ENCODE assay signal across 31 mouse cellular contexts in genomic region chr8:43290424-43291111, GRCm38 (mm10). TPM values are rescaled to one million over a fixed set of nuclear protein-coding genes. Genes with fewer than 3 reads are reported as not detected.
DNase-seq lines count a peak whose midpoint lies in the region; ATAC-seq lines count a peak whose summit lies in the region.
"Had no signal": no experiment of that assay in that cellular context is flagged by ENCODE, and none has a peak within 500 bp of the region (broad histone marks: within the 10 kb centered on the region; RNA-seq: fewer than 3 reads in every experiment).

No protein-coding gene starts in this region.

- H3K36me3 ChIP-seq in embryonic facial prominence, embryonic 10.5 days (replicated peaks) = no peaks in the 10 kb centered on the region
- H3K36me3 ChIP-seq in limb, embryonic 12.5 days = no peaks in the 10 kb centered on the region
- no peaks in the 10 kb centered on the region for H3K36me3 ChIP-seq in intestine, embryonic 16.5 days (ENCODE audit: control insufficient read depth, insufficient read depth, low read length)
- no peaks in the 10 kb centered on the region for H3K36me3 ChIP-seq in intestine, embryonic 15.5 days
- H3K36me3 ChIP-seq: embryonic facial prominence, embryonic 13.5 days; forebrain, embryonic 12.5 days; forebrain, embryonic 15.5 days; hindbrain, embryonic 12.5 days; hindbrain, embryonic 15.5 days had no signal

- H3K4me1 ChIP-seq in embryonic facial prominence, embryonic 10.5 days = 0 out of 2 replicates have a peak, but pooled peaks cover 4% of the 10 kb centered on the region
- peaks cover 9% of the 10 kb centered on the region for H3K4me1 ChIP-seq in limb, embryonic 12.5 days (replicated peaks)
- no peaks in the 10 kb centered on the region for H3K4me1 ChIP-seq in intestine, embryonic 16.5 days (ENCODE audit: control insufficient read depth, insufficient read depth, low read length)
- no peaks in the 10 kb centered on the region for H3K4me1 ChIP-seq in intestine, embryonic 15.5 days (replicated peaks)
- H3K4me1 ChIP-seq: embryonic facial prominence, embryonic 13.5 days; forebrain, embryonic 12.5 days; forebrain, embryonic 15.5 days; hindbrain, embryonic 12.5 days; hindbrain, embryonic 15.5 days had no signal

- no peaks in the 10 kb centered on the region for H3K27me3 ChIP-seq in embryonic facial prominence, embryonic 10.5 days (replicated peaks; ENCODE audit: low read depth, poor library complexity, severe bottlenecking)
- peaks cover 3% of the 10 kb centered on the region for H3K27me3 ChIP-seq in limb, embryonic 12.5 days
- H3K27me3 ChIP-seq in intestine, embryonic 16.5 days (replicated peaks; ENCODE audit: control insufficient read depth, insufficient read depth, low read length) = no peaks in the 10 kb centered on the region
- no peaks in the 10 kb centered on the region for H3K27me3 ChIP-seq in intestine, embryonic 15.5 days (replicated peaks)
- H3K27me3 ChIP-seq: embryonic facial prominence, embryonic 13.5 days; forebrain, embryonic 12.5 days; forebrain, embryonic 15.5 days; hindbrain, embryonic 12.5 days; hindbrain, embryonic 15.5 days had no signal

- peak; percentile 37 for DNase-seq in ES-CJ7 (ENCODE audit: low read depth, low spot score)
- DNase-seq in embryonic facial prominence, embryonic 10.5 days (ENCODE audit: low spot score) = peak; percentile 14
- peak; percentile 68 for DNase-seq in hindlimb bud, embryonic 11.5 days (ENCODE audit: extremely low spot score, low read depth, low spot score)
- DNase-seq in yolk sac, embryonic 10.5 days (ENCODE audit: low spot score) = no peak
- no peak for DNase-seq in adrenal gland, postnatal 36 days
- DNase-seq: adrenal gland, adult 8-10 months; adrenal gland, postnatal 25 days; cerebellum, adult 18-20 months; cerebellum, adult 9-10 months; cerebellum, postnatal 14 days; gastrocnemius, adult 2 months; gastrocnemius, postnatal 14 days; heart, adult 11 months had no signal

- no peak overlapping the region for H3K4me2 ChIP-seq in limb, embryonic 12.5 days
- no peak overlapping the region for H3K4me2 ChIP-seq in intestine, embryonic 16.5 days (ENCODE audit: low read depth, low read length)
- no peak overlapping the region for H3K4me2 ChIP-seq in intestine, embryonic 15.5 days (replicated peaks)
- H3K4me2 ChIP-seq: embryonic facial prominence, embryonic 13.5 days; forebrain, embryonic 12.5 days; forebrain, embryonic 15.5 days; heart, embryonic 11.5 days; hindbrain, embryonic 12.5 days; hindbrain, embryonic 15.5 days had no signal

- peak; percentile 81 for ATAC-seq in limb, embryonic 12.5 days (ENCODE audit: insufficient number of reproducible peaks, insufficient read depth, low FRiP score, low TSS enrichment, low read depth)
- ATAC-seq in intestine, embryonic 16.5 days = no peak
- ATAC-seq in intestine, embryonic 15.5 days = no peak
- ATAC-seq: activated CD4-positive, CD25-positive, alpha-beta regulatory T cell, adult 4 months; forebrain, embryonic 15.5 days had no signal

- H3K9me3 ChIP-seq in embryonic facial prominence, embryonic 10.5 days = no peaks in the 10 kb centered on the region
- H3K9me3 ChIP-seq in limb, embryonic 12.5 days = no peaks in the 10 kb centered on the region
- H3K9me3 ChIP-seq in intestine, embryonic 16.5 days (ENCODE audit: control insufficient read depth, low read length) = no peaks in the 10 kb centered on the region
- H3K9me3 ChIP-seq in intestine, embryonic 15.5 days = no peaks in the 10 kb centered on the region
- H3K9me3 ChIP-seq: embryonic facial prominence, embryonic 13.5 days; forebrain, embryonic 12.5 days; forebrain, embryonic 15.5 days; hindbrain, embryonic 12.5 days; hindbrain, embryonic 15.5 days had no signal

- no peak overlapping the region for H3K9ac ChIP-seq in limb, embryonic 12.5 days (replicated peaks)
- no peak overlapping the region for H3K9ac ChIP-seq in intestine, embryonic 16.5 days (ENCODE audit: low read depth, low read length)
- H3K9ac ChIP-seq in intestine, embryonic 15.5 days = no peak overlapping the region
- H3K9ac ChIP-seq: embryonic facial prominence, embryonic 13.5 days; forebrain, embryonic 12.5 days; forebrain, embryonic 15.5 days; hindbrain, embryonic 12.5 days; hindbrain, embryonic 15.5 days had no signal

- H3K4me3 ChIP-seq in embryonic facial prominence, embryonic 10.5 days = no peak overlapping the region
- no peak overlapping the region for H3K4me3 ChIP-seq in limb, embryonic 12.5 days (replicated peaks)
- H3K4me3 ChIP-seq in intestine, embryonic 16.5 days (ENCODE audit: low read length) = no peak overlapping the region
- H3K4me3 ChIP-seq in intestine, embryonic 15.5 days (replicated peaks) = no peak overlapping the region
- H3K4me3 ChIP-seq: embryonic facial prominence, embryonic 13.5 days; erythroblast, embryonic 14.5 days; forebrain, embryonic 12.5 days; forebrain, embryonic 15.5 days; gastrocnemius, adult 2 months; hindbrain, embryonic 12.5 days; hindbrain, embryonic 15.5 days had no signal

- H3K27ac ChIP-seq in embryonic facial prominence, embryonic 10.5 days (replicated peaks) = no peak overlapping the region
- H3K27ac ChIP-seq in limb, embryonic 12.5 days = no peak overlapping the region
- no peak overlapping the region for H3K27ac ChIP-seq in intestine, embryonic 16.5 days (ENCODE audit: low read length)
- no peak overlapping the region for H3K27ac ChIP-seq in intestine, embryonic 15.5 days
- H3K27ac ChIP-seq: embryonic facial prominence, embryonic 13.5 days; forebrain, embryonic 12.5 days; forebrain, embryonic 15.5 days; gastrocnemius, adult 2 months; hindbrain, embryonic 12.5 days; hindbrain, embryonic 15.5 days had no signal

- WGBS in embryonic facial prominence, embryonic 10.5 days = 80% methylated on average over 5 of the region's 5 CpGs
- 25% methylated on average over 5 of the region's 5 CpGs for WGBS in limb, embryonic 12.5 days
- 81% methylated on average over 5 of the region's 5 CpGs for WGBS in intestine, embryonic 16.5 days
- 82% methylated on average over 5 of the region's 5 CpGs for WGBS in intestine, embryonic 15.5 days

RNA-seq across cellular contexts. Expression of gene Zfp42, which starts 16.2 kb away (rescaled TPM):
- polyA plus RNA-seq in embryonic facial prominence, embryonic 10.5 days (2016; fragmentation: Nextera tagmentation; extraction: Ambion mirVana) = not detected in 2 replicates
- 0.11 and 0.23 TPM in 2 replicates for polyA plus RNA-seq in limb, embryonic 12.5 days (2016; fragmentation: Nextera tagmentation; extraction: Ambion mirVana)
- not detected for total RNA-seq in adrenal gland, postnatal 36 days (2021)
- not detected in 2 replicates for polyA plus RNA-seq in intestine, embryonic 16.5 days (2015; fragmentation: Nextera tagmentation; extraction: Ambion mirVana)
- 0.09 TPM in 1 of 2 replicates, not detected in the other for polyA plus RNA-seq in intestine, embryonic 15.5 days (2015; fragmentation: Nextera tagmentation; extraction: Ambion mirVana)
- total RNA-seq: adrenal gland, adult 8-10 months; adrenal gland, postnatal 25 days; gastrocnemius, adult 2 months; gastrocnemius, postnatal 14 days; gastrocnemius, postnatal 4 days; heart, adult 8-10 months; heart, postnatal 25 days; hematopoietic stem cell, adult 5-6 weeks; MEL had no signal
- polyA plus RNA-seq: activated CD4-positive, CD25-positive, alpha-beta regulatory T cell, adult 4 months; embryonic facial prominence, embryonic 13.5 days; erythroblast, embryonic 14.5 days; forebrain, embryonic 12.5 days; forebrain, embryonic 15.5 days; heart, embryonic 11.5 days; heart, embryonic 14.5 days; heart, postnatal 0 days; hindbrain, embryonic 12.5 days; hindbrain, embryonic 15.5 days had no signal

Comparison
In these comparisons a context has a peak if more than half of its experiments do, and no peak if none do; other contexts are left out.
1. DNase-seq: peak in ES-CJ7 (single experiment), embryonic facial prominence, embryonic 10.5 days (single experiment) and hindlimb bud, embryonic 11.5 days (single experiment); none in yolk sac, embryonic 10.5 days (single experiment) and adrenal gland, postnatal 36 days (0 of 2).